Mouse (Mus musculus) adrenal gland, postnatal 4 days (tissue): ENCODE data around the gene Ninj2. TPM values are rescaled to one million over a fixed set of nuclear protein-coding genes. Genes with fewer than 3 reads are reported as not detected.

Source experiments
- total RNA-seq, 2 experiments: library from RNA; stranded (reverse); gene quantifications; 2 replicates each; pipeline ENCODE4 v1.2.3; 2021

Gene Ninj2
- total RNA-seq, 2 experiments from 2014 or later = not detected

Other genes starting within 250 kb of the Ninj2 start
- 10 to 100 TPM; 25.3 to 30.1 TPM for gene Erc1, start 245.2 kb upstream of the Ninj2 start, total RNA-seq
- gene Rad52, start 190.7 kb upstream of the Ninj2 start, total RNA-seq = 10 to 100 TPM; 23.6 to 27.1 TPM
- 100 to 1,000 TPM; 158 to 191 TPM for gene Wnk1, start 54.7 kb upstream of the Ninj2 start, total RNA-seq
- under 1 TPM in 1 of 2 experiments, not detected in 1; 0.48 TPM for gene D330020A13Rik, start 201.0 kb downstream of the Ninj2 start, total RNA-seq
- 1 to 10 TPM; 6.7 to 8.7 TPM for gene B4galnt3, start 201.2 kb downstream of the Ninj2 start, total RNA-seq